Mouse (Mus musculus) inflammation-experienced regulatory T-cells, adult 6 months (primary cell): ENCODE measurements around the gene Mmp19. TPM values are rescaled to one million over a fixed set of nuclear protein-coding genes. Genes with fewer than 3 reads are reported as not detected.
"Not testable (repeated sequence)": the region's sequence is repeated elsewhere in the genome, so short reads cannot be mapped to it uniquely, and the experiment has no call there.

ENCODE experiments used
- ATAC-seq: one replicate; pipeline ENCODE4 v1.8.0; 2017
- polyA plus RNA-seq, 3 experiments: library from polyadenylated mRNA; unstranded; fragments of 100-300 nt; shearing (Covaris generic); gene quantifications; one replicate each; pipeline ENCODE4 v1.2.1; 2017

Gene Mmp19
- polyA plus RNA-seq, 3 experiments from 2014 or later: 0.21 to 0.68 (median 0.22) TPM

- no peak for ATAC-seq
Measured at GRCm38 (mm10) chr10:128801981-128802495, 11.3 kb downstream of the Mmp19 start.

DNA sequence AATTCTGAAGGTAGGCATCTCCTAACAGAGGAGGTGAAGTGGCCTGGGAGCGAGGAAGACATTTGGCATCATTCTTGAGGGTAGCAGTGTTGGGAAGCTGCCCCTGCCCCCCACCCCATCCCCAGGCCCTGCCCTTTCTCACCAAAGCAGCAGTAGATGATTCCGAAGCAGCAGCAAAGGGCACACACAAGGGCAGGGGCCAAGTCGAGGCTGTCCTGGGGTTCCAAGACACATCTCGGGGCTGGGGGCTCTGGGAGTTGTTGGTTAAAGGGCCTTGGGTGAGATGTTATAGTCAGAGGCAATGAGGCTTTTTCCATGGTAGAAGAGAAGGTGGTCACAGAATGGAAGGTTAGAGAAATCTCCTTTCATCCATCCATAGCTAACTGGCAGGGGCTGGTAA lies 12.2 kb downstream of the Mmp19 start:
- no peak for ATAC-seq

DNA sequence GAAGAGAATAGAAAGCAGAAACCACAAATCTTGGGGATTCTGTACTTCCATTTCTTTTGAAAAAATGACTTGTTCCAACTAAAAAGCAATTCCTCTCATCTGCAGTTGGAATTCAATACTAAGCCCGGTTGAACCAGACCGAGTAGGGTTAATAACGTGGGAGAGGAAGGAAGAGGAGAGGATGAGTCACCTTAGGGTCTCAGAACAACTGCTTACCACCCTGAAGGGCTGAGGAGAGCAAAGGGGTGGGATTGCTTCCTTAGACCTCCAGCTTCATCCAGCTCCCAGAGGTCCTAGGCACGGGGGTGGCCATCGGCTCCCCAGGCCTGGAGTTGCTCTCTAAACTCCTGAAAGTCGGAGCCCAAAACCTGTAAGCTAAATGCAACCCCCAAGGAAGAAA lies 12.7 kb downstream of the Mmp19 start:
- ATAC-seq: no peak

DNA sequence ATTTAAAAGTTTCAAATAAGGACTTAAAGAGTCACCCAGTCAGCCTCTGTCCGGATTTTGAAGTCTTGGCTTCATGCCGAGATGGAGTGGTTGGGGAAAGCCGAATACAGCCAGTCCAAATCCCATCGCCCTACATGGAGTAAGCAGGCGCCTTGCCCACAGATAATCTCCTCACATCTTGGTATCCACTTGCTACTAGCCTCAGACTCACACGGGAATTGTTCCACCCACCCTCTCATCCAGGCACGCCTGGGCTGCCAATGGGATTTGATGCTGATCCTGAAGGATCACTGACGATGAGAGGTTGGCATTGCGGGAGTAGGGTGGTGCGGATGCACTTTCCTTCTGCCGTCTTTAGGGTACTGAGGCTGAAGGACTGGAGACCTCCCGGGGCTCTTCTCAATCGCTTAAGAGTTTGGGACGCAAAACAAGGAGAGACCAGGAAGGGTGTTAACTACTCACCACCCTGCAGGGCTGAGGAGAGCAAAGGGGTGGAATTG lies 13.1 kb downstream of the Mmp19 start, which contains the start of gene Dnajc14:
Gene Dnajc14 (plus strand): TSS at position 292 of the 500 bp plus-strand sequence.
- no peak for ATAC-seq

DNA sequence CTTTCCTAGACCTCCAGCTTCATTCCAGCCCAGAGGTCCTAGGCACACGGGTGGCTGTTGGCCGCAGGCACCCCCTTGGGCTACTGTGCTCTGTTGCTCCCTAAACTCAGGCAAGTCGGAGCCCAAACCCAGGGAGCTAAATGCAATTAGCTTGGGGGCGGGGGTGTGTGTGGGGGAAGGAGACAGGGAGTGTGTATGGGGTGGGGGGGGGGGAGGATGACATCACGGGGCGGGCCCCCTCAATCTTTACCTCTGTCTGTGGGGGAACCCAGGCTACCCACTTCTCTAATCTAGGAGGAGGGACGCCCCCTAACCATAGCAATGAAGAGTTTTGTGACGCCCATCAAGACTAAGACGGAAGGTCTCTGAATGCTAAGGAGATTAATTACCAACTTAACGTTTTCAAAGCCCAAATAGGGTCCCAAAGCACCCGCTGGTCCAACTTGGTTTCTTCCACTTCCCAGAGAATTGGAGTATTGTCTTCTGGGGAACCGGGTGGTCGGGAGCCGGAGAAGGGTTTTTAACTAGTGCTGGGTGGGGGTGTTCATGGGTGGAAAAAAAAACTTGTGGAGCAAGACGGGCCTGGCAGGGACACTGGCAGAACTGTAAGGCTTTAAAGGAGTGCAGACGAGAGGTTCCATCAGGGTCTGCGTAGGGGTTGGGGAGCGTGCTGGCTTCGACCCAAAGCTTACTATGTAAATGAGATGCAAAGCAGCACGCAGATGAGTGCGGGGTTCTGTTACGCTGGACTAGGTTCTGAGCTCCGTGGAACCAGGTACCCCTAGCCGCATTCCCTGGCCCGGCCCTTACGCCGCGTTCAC lies 13.8 kb downstream of the Mmp19 start, which contains the start of gene Tmem198b:
Gene Tmem198b (minus strand): TSS at position 100 of the 821 bp plus-strand sequence.
- peak; percentile 48 for ATAC-seq

- peak; percentile 93 for ATAC-seq
Measured at GRCm38 (mm10) chr10:128805092-128806000, 14.6 kb downstream of the Mmp19 start.

DNA sequence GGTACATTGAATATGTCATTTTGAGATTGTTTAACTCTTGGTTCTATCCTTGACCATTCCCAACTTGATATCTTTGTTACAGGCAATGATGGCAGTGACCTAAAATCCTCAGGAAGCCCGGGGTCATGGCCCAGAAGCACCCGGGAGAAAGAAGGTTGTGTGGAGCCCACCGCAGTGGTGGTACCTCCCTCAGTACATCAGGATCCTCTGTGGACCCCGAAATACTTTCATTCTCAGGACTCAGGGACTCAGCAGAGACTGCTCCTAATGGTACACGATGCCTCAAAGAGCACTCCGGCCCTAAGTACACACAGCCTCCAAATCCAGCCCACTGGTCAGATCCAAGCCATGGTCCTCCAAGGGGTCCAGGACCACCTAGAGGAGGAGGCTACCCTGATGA lies 15.4 kb downstream of the Mmp19 start:
- ATAC-seq: no peak

DNA sequence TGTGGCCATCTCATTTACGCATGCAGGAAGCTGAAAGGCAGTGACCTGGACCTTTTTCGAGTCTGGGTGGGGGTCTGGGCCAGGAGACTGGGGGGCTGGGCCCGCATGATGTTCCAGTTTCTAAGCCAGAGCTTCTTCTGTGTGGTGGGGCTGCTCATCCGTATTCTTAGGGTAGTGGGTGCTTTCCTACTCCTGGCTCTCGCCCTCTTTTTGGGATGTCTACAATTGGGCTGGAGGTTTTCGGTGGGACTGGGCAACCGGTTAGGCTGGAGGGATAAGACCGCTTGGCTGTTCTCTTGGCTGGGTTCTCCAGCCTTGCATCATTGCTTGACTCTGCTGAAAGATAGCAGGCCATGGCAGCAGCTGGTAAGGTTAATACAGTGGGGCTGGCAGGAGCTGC lies 16.3 kb downstream of the Mmp19 start:
- no peak for ATAC-seq

GRCm38 (mm10) chr10:128817033-128817432 lies 26.3 kb downstream of the Mmp19 start, which contains the start of gene Sarnp:
Gene Sarnp (plus strand): TSS chr10:128817333.
- no peak for ATAC-seq

DNA sequence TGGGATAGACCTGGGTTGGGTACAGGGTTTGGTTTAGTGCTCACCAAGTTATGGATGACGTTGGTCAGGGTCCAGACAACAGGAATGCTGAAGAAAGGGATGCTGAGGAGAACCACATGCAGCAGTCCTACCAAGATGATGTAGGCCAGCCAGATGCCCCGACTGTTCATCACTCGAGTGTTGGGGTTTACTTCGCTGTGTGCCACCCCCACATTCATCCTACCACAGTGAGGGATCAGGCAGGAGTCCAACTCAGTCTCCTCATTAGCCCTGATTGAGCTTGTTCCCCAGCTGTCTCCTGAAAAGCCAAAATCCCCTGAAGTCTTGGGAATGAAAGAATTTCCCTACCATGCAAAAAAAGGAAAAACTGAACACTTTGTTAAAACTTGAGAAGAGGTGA lies 29.5 kb downstream of the Mmp19 start:
- ATAC-seq: no peak

DNA sequence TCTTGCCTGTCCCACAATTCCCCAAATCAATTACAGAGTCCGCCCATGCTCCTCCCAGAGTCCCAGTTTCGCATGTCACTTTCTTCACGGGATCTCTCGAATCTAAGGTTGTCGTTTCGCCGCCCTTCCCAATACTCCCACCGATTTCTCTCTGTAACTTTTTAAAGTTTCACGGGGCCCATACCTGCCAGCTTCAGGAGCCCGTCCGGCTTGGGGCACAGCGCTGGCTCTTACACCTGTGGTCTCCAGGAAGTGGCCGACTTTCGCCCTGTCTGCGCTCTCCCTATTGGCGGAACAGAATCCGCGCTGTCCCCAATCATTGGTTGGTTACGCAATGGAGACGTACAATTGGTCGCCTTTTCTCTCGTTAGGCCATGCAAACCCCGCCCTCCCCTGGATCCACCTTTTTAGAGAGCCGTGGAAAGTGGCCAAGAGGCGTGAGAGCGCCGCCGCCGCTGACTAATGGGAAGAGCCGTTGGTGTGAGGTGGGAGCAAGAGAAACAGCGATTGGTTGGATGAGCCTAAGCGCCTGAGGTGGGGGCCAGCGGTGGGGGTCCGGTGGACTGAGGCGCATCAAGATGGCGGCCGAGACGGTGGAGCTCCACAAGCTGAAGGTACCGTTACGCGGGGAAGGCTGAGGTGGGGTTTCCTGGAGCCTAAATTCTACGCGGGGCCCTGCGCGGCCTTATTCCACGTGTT lies 30.8 kb downstream of the Mmp19 start, which contains the start of gene Ormdl2:
Gene Ormdl2 (minus strand): TSS at position 288 of the 699 bp plus-strand sequence.
- ATAC-seq: peak; percentile 99

GRCm38 (mm10) chr10:128822135-128822534 lies 31.4 kb downstream of the Mmp19 start:
- no peak for ATAC-seq

GRCm38 (mm10) chr10:128823087-128823486 lies 32.4 kb downstream of the Mmp19 start:
- not testable (repeated sequence) for ATAC-seq

GRCm38 (mm10) chr10:128823821-128824220 lies 33.1 kb downstream of the Mmp19 start:
- ATAC-seq: no peak

- ATAC-seq: no peak
Measured at GRCm38 (mm10) chr10:128837400-128837799, 46.7 kb downstream of the Mmp19 start.

DNA sequence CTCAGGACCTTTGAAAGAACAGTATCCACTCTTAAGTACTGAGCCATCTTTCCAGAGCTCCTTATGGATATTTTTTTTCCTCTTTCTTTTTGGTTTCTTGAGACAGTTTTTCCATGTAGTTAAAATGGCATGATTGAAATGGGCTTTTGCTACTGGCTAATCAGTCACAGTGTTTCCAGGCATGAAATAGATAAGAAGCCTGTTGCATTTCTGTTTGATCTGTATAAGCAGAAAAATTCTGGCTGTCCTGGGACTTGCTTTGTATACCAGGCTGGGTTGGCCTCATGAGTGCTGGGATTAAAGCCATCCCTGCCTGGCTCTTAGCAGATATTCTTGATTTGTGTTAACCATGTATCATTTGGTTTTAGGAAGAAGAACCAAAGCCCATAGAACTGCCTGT lies 48.7 kb downstream of the Mmp19 start:
- no peak for ATAC-seq

- ATAC-seq: no peak
Measured at GRCm38 (mm10) chr10:128840612-128841011, 49.9 kb downstream of the Mmp19 start.

DNA sequence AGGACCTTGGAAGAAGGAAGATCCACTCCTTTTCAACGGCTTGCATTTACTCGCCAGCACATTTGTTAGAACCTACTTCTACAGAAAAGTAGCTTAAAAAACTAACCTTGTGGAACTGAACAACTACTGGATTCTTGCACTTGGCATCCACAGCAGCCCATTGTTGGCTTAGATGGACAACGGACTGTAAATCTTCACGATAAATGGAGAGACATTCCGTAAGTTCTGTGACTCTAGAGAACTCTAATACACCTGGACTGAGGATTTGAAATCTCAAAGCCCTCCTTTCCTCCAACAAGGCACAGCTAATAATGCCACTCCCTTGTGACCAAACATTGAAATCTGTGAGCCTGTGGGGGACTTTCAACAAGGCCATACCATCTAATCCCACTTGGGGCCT lies 52.5 kb downstream of the Mmp19 start:
- no peak for ATAC-seq

- no peak for ATAC-seq
Measured at GRCm38 (mm10) chr10:128845516-128845915, 54.8 kb downstream of the Mmp19 start.

DNA sequence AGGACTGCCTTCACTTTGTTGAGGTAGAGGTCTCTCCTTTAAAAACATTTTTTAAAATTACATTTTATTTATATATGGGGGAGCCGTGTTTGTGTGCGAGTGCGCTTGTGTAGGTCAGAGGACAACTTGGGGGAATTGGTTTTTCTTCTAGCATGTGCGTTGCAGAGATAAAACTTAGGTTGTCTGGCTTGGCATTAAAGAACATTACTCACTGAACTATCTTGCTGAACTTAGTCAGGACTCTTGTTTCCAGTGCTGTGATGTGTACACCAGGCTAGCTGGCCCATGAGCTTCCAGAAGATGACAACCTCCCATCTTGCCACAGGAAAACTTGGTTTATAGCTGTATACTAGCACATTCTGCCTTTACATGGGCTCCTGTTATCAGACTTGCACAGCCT lies 56.0 kb downstream of the Mmp19 start:
- ATAC-seq: no peak

GRCm38 (mm10) chr10:128848426-128848825 lies 57.7 kb downstream of the Mmp19 start:
- no peak for ATAC-seq

- no peak for ATAC-seq
Measured at GRCm38 (mm10) chr10:128850339-128850738, 59.6 kb downstream of the Mmp19 start.
